8 mouse cellular contexts compared by ENCODE assay signal in genomic region chr17:28518615-28519071, GRCm38 (mm10). TPM values are rescaled to one million over a fixed set of nuclear protein-coding genes. Genes with fewer than 3 reads are reported as not detected.
DNase-seq lines count a peak whose midpoint lies in the region; ATAC-seq and TF ChIP-seq lines count a peak whose summit lies in the region.

No protein-coding gene starts in this region.

- TF ChIP-seq POLR2A in bone marrow macrophage, adult 2 months (IDR thresholded peaks at IDR 0.05; ENCODE audit: borderline replicate concordance, low read depth, low read length): no peak

- peaks cover 53% of the 10 kb centered on the region for H3K27me3 ChIP-seq in heart, embryonic 13.5 days (replicated peaks)
- H3K27me3 ChIP-seq in midbrain, embryonic 15.5 days (replicated peaks): peaks cover 21% of the 10 kb centered on the region

- peaks cover 22% of the 10 kb centered on the region for H3K4me1 ChIP-seq in bone marrow macrophage, adult 2 months (ENCODE audit: control insufficient read depth, insufficient read depth, low read length)
- peaks cover 35% of the 10 kb centered on the region for H3K4me1 ChIP-seq in heart, embryonic 13.5 days
- H3K4me1 ChIP-seq in midbrain, embryonic 15.5 days: peaks cover 29% of the 10 kb centered on the region

- no peak overlapping the region for H3K27ac ChIP-seq in bone marrow macrophage, adult 2 months (ENCODE audit: insufficient read depth, low read depth, low read length)
- no peak overlapping the region; the same call in 1 of the 2 replicates for H3K27ac ChIP-seq in heart, embryonic 13.5 days (replicated peaks)
- H3K27ac ChIP-seq in midbrain, embryonic 15.5 days: no peak overlapping the region

- DNase-seq in gastrocnemius, adult 18-20 months (ENCODE audit: low spot score): peak; percentile 86
- DNase-seq in gastrocnemius, postnatal 4 days (ENCODE audit: low spot score in 2 of 2): no peak
- peak; percentile 32 to 89 for DNase-seq in kidney, postnatal 25 days
- no peak for DNase-seq in urinary bladder, postnatal 25 days (ENCODE audit: low spot score)

- no peak for TF ChIP-seq CTCF in bone marrow macrophage, adult 2 months (IDR thresholded peaks at IDR 0.05; ENCODE audit: low read depth, low read length)

- H3K4me3 ChIP-seq in bone marrow macrophage, adult 2 months (ENCODE audit: insufficient read depth, low read length): peak overlapping the region; percentile 56
- peak overlapping the region; percentile 54 for H3K4me3 ChIP-seq in heart, embryonic 13.5 days
- H3K4me3 ChIP-seq in midbrain, embryonic 15.5 days: peak overlapping the region; percentile 53

- H3K9ac ChIP-seq in heart, embryonic 13.5 days: peak overlapping the region; percentile 77; the same call in 1 of the 2 replicates
- H3K9ac ChIP-seq in midbrain, embryonic 15.5 days: no peak overlapping the region

- H3K4me2 ChIP-seq in heart, embryonic 13.5 days: peak overlapping the region; percentile 96
- H3K4me2 ChIP-seq in midbrain, embryonic 15.5 days: peak overlapping the region; percentile 98

- no peaks in the 10 kb centered on the region for H3K36me3 ChIP-seq in heart, embryonic 13.5 days
- H3K36me3 ChIP-seq in midbrain, embryonic 15.5 days (replicated peaks): no peaks in the 10 kb centered on the region

- H3K9me3 ChIP-seq in heart, embryonic 13.5 days: no peaks in the 10 kb centered on the region
- H3K9me3 ChIP-seq in midbrain, embryonic 15.5 days: no peaks in the 10 kb centered on the region

- no peak for ATAC-seq in heart, embryonic 13.5 days (ENCODE audit: extremely low read depth, insufficient number of reproducible peaks, low FRiP score, low TSS enrichment)
- ATAC-seq in midbrain, embryonic 15.5 days (replicated peaks): no peak
- no peak for ATAC-seq in erythroblast, adult 5-6 weeks (replicated peaks; ENCODE audit: low FRiP score, poor library complexity, severe bottlenecking)

- 20% methylated on average over 8 of the region's 8 CpGs for WGBS in heart, embryonic 13.5 days
- 21% methylated on average over 8 of the region's 8 CpGs for WGBS in midbrain, embryonic 15.5 days

RNA-seq across cellular contexts. Expression of gene Fkbp5, which starts 1.3 kb away (rescaled TPM):
- 10 to 100 TPM; 54.0 to 92.7 TPM for total RNA-seq in gastrocnemius, adult 18-20 months (2021)
- 10 to 100 TPM; 11.5 to 12.0 TPM for total RNA-seq in gastrocnemius, postnatal 4 days (2021)
- polyA plus RNA-seq in bone marrow macrophage, adult 2 months (2012; ENCODE audit: insufficient read depth, insufficient read length, missing spikeins): 4.4 and 4.7 TPM in 2 replicates
- polyA plus RNA-seq in heart, embryonic 13.5 days (2015; fragmentation: Nextera tagmentation; extraction: Ambion mirVana): 11.8 and 12.1 TPM in 2 replicates
- 37.3 and 39.8 TPM in 2 replicates for polyA plus RNA-seq in midbrain, embryonic 15.5 days (2015; fragmentation: Nextera tagmentation; extraction: Ambion mirVana)
- 3.7 and 6.7 TPM in 2 replicates for total RNA-seq in erythroblast, adult 5-6 weeks (2015; ENCODE audit: low replicate concordance)
- 12.8 and 13.8 TPM in 2 replicates for total RNA-seq in erythroblast, adult 5-6 weeks (2017; ENCODE audit: low replicate concordance)

RNA-seq across cellular contexts. Expression of gene Armc12, which starts 12.0 kb away (rescaled TPM):
- not detected for total RNA-seq in gastrocnemius, adult 18-20 months (2021)
- not detected for total RNA-seq in gastrocnemius, postnatal 4 days (2021)
- polyA plus RNA-seq in bone marrow macrophage, adult 2 months (2012; ENCODE audit: insufficient read depth, insufficient read length, missing spikeins): not detected in 2 replicates
- polyA plus RNA-seq in heart, embryonic 13.5 days (2015; fragmentation: Nextera tagmentation; extraction: Ambion mirVana): not detected in 2 replicates
- polyA plus RNA-seq in midbrain, embryonic 15.5 days (2015; fragmentation: Nextera tagmentation; extraction: Ambion mirVana): not detected in 2 replicates
- total RNA-seq in erythroblast, adult 5-6 weeks (2015; ENCODE audit: low replicate concordance): not detected in 2 replicates
- not detected in 2 replicates for total RNA-seq in erythroblast, adult 5-6 weeks (2017; ENCODE audit: low replicate concordance)

RNA-seq across cellular contexts. Expression of gene Clpsl2, which starts 30.6 kb away (rescaled TPM):
- not detected for total RNA-seq in gastrocnemius, adult 18-20 months (2021)
- total RNA-seq in gastrocnemius, postnatal 4 days (2021): not detected
- polyA plus RNA-seq in bone marrow macrophage, adult 2 months (2012; ENCODE audit: insufficient read depth, insufficient read length, missing spikeins): not detected in 2 replicates
- polyA plus RNA-seq in heart, embryonic 13.5 days (2015; fragmentation: Nextera tagmentation; extraction: Ambion mirVana): not detected in 2 replicates
- not detected in 2 replicates for polyA plus RNA-seq in midbrain, embryonic 15.5 days (2015; fragmentation: Nextera tagmentation; extraction: Ambion mirVana)
- total RNA-seq in erythroblast, adult 5-6 weeks (2015; ENCODE audit: low replicate concordance): not detected in 2 replicates
- total RNA-seq in erythroblast, adult 5-6 weeks (2017; ENCODE audit: low replicate concordance): not detected in 2 replicates

RNA-seq across cellular contexts. Expression of gene Clps, which starts 41.9 kb away (rescaled TPM):
- not detected for total RNA-seq in gastrocnemius, adult 18-20 months (2021)
- not detected for total RNA-seq in gastrocnemius, postnatal 4 days (2021)
- polyA plus RNA-seq in bone marrow macrophage, adult 2 months (2012; ENCODE audit: insufficient read depth, insufficient read length, missing spikeins): not detected in 2 replicates
- 0.25 and 2.0 TPM in 2 replicates for polyA plus RNA-seq in heart, embryonic 13.5 days (2015; fragmentation: Nextera tagmentation; extraction: Ambion mirVana)
- 0.36 TPM in 1 of 2 replicates, not detected in the other for polyA plus RNA-seq in midbrain, embryonic 15.5 days (2015; fragmentation: Nextera tagmentation; extraction: Ambion mirVana)
- total RNA-seq in erythroblast, adult 5-6 weeks (2015; ENCODE audit: low replicate concordance): not detected in 2 replicates
- total RNA-seq in erythroblast, adult 5-6 weeks (2017; ENCODE audit: low replicate concordance): not detected in 2 replicates

RNA-seq across cellular contexts. Expression of gene Lhfpl5, which starts 56.8 kb away (rescaled TPM):
- total RNA-seq in gastrocnemius, adult 18-20 months (2021): not detected
- not detected for total RNA-seq in gastrocnemius, postnatal 4 days (2021)
- polyA plus RNA-seq in bone marrow macrophage, adult 2 months (2012; ENCODE audit: insufficient read depth, insufficient read length, missing spikeins): not detected in 2 replicates
- 0.22 and 0.43 TPM in 2 replicates for polyA plus RNA-seq in heart, embryonic 13.5 days (2015; fragmentation: Nextera tagmentation; extraction: Ambion mirVana)
- polyA plus RNA-seq in midbrain, embryonic 15.5 days (2015; fragmentation: Nextera tagmentation; extraction: Ambion mirVana): 11.3 and 11.4 TPM in 2 replicates
- not detected in 2 replicates for total RNA-seq in erythroblast, adult 5-6 weeks (2015; ENCODE audit: low replicate concordance)
- total RNA-seq in erythroblast, adult 5-6 weeks (2017; ENCODE audit: low replicate concordance): not detected in 2 replicates

Comparison
In these comparisons a context has a peak if more than half of its experiments do, and no peak if none do; other contexts are left out.
1. DNase-seq: peak in gastrocnemius, adult 18-20 months (single experiment) and kidney, postnatal 25 days (2 of 2); none in gastrocnemius, postnatal 4 days (0 of 2) and urinary bladder, postnatal 25 days (single experiment).
2. Peak in every context shown above with its lines, with median percentiles within 50 percentile points of each other: H3K4me3 ChIP-seq.